Mouse (Mus musculus): ENCODE measurements around the gene Brd4. TPM values are rescaled to one million over a fixed set of nuclear protein-coding genes. Genes with fewer than 3 reads are reported as not detected.

The Brd4 gene
- 106 and 117 TPM in 2 replicates for polyA plus RNA-seq (2015; fragmentation: Nextera tagmentation; extraction: Ambion mirVana)

GRCm38 (mm10) chr17:32284262-32285137 is at the start of gene Brd4:
Brd4 (minus strand) TSS chr17:32284722.
- Histone ChIP-seq H3K36me3 (no peaks in the 10 kb centered on the region), H3K27ac (peak within 1 kb of the TSS; percentile 99), H3K9me3 (no peaks in the 10 kb centered on the region), H3K4me3 (peak within 1 kb of the TSS; percentile 97), H3K4me2 (peak within 1 kb of the TSS; percentile 74), H3K27me3 (no peaks in the 10 kb centered on the region), H3K4me1 (peaks cover 34% of the 10 kb centered on the region), H3K9ac (peak within 1 kb of the TSS; percentile 98)
- peak; percentile 82 for ATAC-seq (ENCODE audit: insufficient number of reproducible peaks, insufficient read depth, low FRiP score, low TSS enrichment, low read depth)
- WGBS, result under 1% methylated on average over 71 of the region's 100 CpGs

GRCm38 (mm10) chr17:32333675-32334303 is 49.3 kb upstream of the Brd4 start:
- H3K4me1 ChIP-seq, result no peaks in the 10 kb centered on the region
- no peak overlapping the region for H3K9ac ChIP-seq
- WGBS, result 88% methylated on average over 31 of the region's 31 CpGs
- H3K36me3 ChIP-seq, result peaks cover 88% of the 10 kb centered on the region
- no peak overlapping the region for H3K4me3 ChIP-seq
- peak; percentile 46; the same call in 1 of the 2 replicates for ATAC-seq (ENCODE audit: insufficient number of reproducible peaks, insufficient read depth, low FRiP score, low TSS enrichment, low read depth)
- no peak overlapping the region for H3K27ac ChIP-seq
- no peaks in the 10 kb centered on the region for H3K27me3 ChIP-seq
- no peaks in the 10 kb centered on the region for H3K9me3 ChIP-seq
- H3K4me2 ChIP-seq, result no peak overlapping the region

- Histone ChIP-seq H3K4me1 (no peaks in the 10 kb centered on the region), H3K27ac (no peak overlapping the region), H3K27me3 (no peaks in the 10 kb centered on the region), H3K4me3 (no peak overlapping the region), H3K9me3 (no peaks in the 10 kb centered on the region), H3K36me3 (peaks cover 63% of the 10 kb centered on the region), H3K4me2 (no peak overlapping the region), H3K9ac (no peak overlapping the region)
- ATAC-seq (ENCODE audit: insufficient number of reproducible peaks, insufficient read depth, low FRiP score, low TSS enrichment, low read depth), result no peak
These were observed 43.0 kb upstream of the Brd4 start for GRCm38 (mm10) chr17:32327501-32327900.

- Histone ChIP-seq H3K36me3 (peaks cover 35% of the 10 kb centered on the region), H3K4me2 (no peak overlapping the region), H3K4me3 (no peak overlapping the region), H3K27me3 (no peaks in the 10 kb centered on the region), H3K4me1 (peaks cover 16% of the 10 kb centered on the region), H3K9me3 (no peaks in the 10 kb centered on the region), H3K9ac (no peak overlapping the region), H3K27ac (no peak overlapping the region)
- WGBS, result 97% methylated on average over 1 of the region's 1 CpGs
- ATAC-seq (ENCODE audit: insufficient number of reproducible peaks, insufficient read depth, low FRiP score, low TSS enrichment, low read depth), result no peak
These were observed 38.3 kb upstream of the Brd4 start for GRCm38 (mm10) chr17:32322809-32323208.

GRCm38 (mm10) chr17:32321836-32322235 is 37.3 kb upstream of the Brd4 start:
- Histone ChIP-seq H3K4me1 (peaks cover 16% of the 10 kb centered on the region), H3K4me2 (peak overlapping the region; percentile 89), H3K36me3 (peaks cover 40% of the 10 kb centered on the region), H3K9ac (peak overlapping the region; percentile 86), H3K27me3 (no peaks in the 10 kb centered on the region), H3K4me3 (peak overlapping the region; percentile 88), H3K27ac (peak overlapping the region; percentile 89), H3K9me3 (no peaks in the 10 kb centered on the region)
- ATAC-seq (ENCODE audit: insufficient number of reproducible peaks, insufficient read depth, low FRiP score, low TSS enrichment, low read depth), result no peak
- 17% methylated on average over 6 of the region's 6 CpGs for WGBS

- Histone ChIP-seq H3K4me2 (peak overlapping the region; percentile 89), H3K27me3 (no peaks in the 10 kb centered on the region), H3K9ac (peak overlapping the region; percentile 86), H3K36me3 (peaks cover 40% of the 10 kb centered on the region), H3K27ac (peak overlapping the region; percentile 89), H3K9me3 (no peaks in the 10 kb centered on the region), H3K4me3 (peak overlapping the region; percentile 88), H3K4me1 (peaks cover 16% of the 10 kb centered on the region)
- ATAC-seq (ENCODE audit: insufficient number of reproducible peaks, insufficient read depth, low FRiP score, low TSS enrichment, low read depth), result peak; percentile 78
- WGBS, result under 1% methylated on average over 23 of the region's 23 CpGs
These were observed 36.8 kb upstream of the Brd4 start for GRCm38 (mm10) chr17:32321390-32321734.

- peaks cover 16% of the 10 kb centered on the region for H3K4me1 ChIP-seq
- ATAC-seq (ENCODE audit: insufficient number of reproducible peaks, insufficient read depth, low FRiP score, low TSS enrichment, low read depth), result peak; percentile 94
- under 1% methylated on average over 81 of the region's 83 CpGs for WGBS
- peak within 1 kb of the TSS; percentile 88 for H3K4me3 ChIP-seq
- no peaks in the 10 kb centered on the region for H3K27me3 ChIP-seq
- H3K27ac ChIP-seq, result peak within 1 kb of the TSS; percentile 96
- H3K4me2 ChIP-seq, result peak within 1 kb of the TSS; percentile 89
- peak within 1 kb of the TSS; percentile 90 for H3K9ac ChIP-seq
- H3K9me3 ChIP-seq, result no peaks in the 10 kb centered on the region
- H3K36me3 ChIP-seq, result peaks cover 40% of the 10 kb centered on the region
These were observed 36.3 kb upstream of the Brd4 start, which contains the start of gene Akap8 for GRCm38 (mm10) chr17:32320597-32321389. Akap8 (minus strand) TSS chr17:32321238.

GRCm38 (mm10) chr17:32319950-32320349 is 35.4 kb upstream of the Brd4 start:
- H3K4me1 ChIP-seq, result peaks cover 16% of the 10 kb centered on the region
- peak overlapping the region; percentile 88 for H3K4me3 ChIP-seq
- 0% methylated on average over 7 of the region's 7 CpGs for WGBS
- H3K9ac ChIP-seq, result peak overlapping the region; percentile 90
- ATAC-seq (ENCODE audit: insufficient number of reproducible peaks, insufficient read depth, low FRiP score, low TSS enrichment, low read depth), result no peak
- H3K27me3 ChIP-seq, result no peaks in the 10 kb centered on the region
- H3K4me2 ChIP-seq, result peak overlapping the region; percentile 89
- H3K9me3 ChIP-seq, result no peaks in the 10 kb centered on the region
- peaks cover 42% of the 10 kb centered on the region for H3K36me3 ChIP-seq
- H3K27ac ChIP-seq, result peak overlapping the region; percentile 96

- Histone ChIP-seq H3K4me3 (no peak overlapping the region), H3K9me3 (no peaks in the 10 kb centered on the region), H3K4me1 (peaks cover 16% of the 10 kb centered on the region), H3K4me2 (no peak overlapping the region), H3K36me3 (peaks cover 56% of the 10 kb centered on the region), H3K27me3 (no peaks in the 10 kb centered on the region), H3K27ac (no peak overlapping the region), H3K9ac (0 out of 2 replicates have a peak overlapping the region, but pooled peaks have one; percentile 12)
- ATAC-seq (ENCODE audit: insufficient number of reproducible peaks, insufficient read depth, low FRiP score, low TSS enrichment, low read depth), result no peak
- 90% methylated on average over 3 of the region's 3 CpGs for WGBS
These were observed 33.2 kb upstream of the Brd4 start for GRCm38 (mm10) chr17:32317708-32318107.

GRCm38 (mm10) chr17:32317032-32317431 is 32.5 kb upstream of the Brd4 start:
- no peak for ATAC-seq (ENCODE audit: insufficient number of reproducible peaks, insufficient read depth, low FRiP score, low TSS enrichment, low read depth)
- Histone ChIP-seq H3K9me3 (no peaks in the 10 kb centered on the region), H3K9ac (no peak overlapping the region), H3K36me3 (peaks cover 63% of the 10 kb centered on the region), H3K4me3 (no peak overlapping the region), H3K27me3 (no peaks in the 10 kb centered on the region), H3K4me1 (peaks cover 13% of the 10 kb centered on the region), H3K4me2 (no peak overlapping the region), H3K27ac (no peak overlapping the region)
- WGBS, result 91% methylated on average over 8 of the region's 8 CpGs

- H3K36me3 ChIP-seq, result peaks cover 78% of the 10 kb centered on the region
- 93% methylated on average over 5 of the region's 5 CpGs for WGBS
These were observed 31.0 kb upstream of the Brd4 start for GRCm38 (mm10) chr17:32315560-32315959.

More at GRCm38 (mm10) chr17:32315560-32315959, 31.0 kb upstream of the Brd4 start:
- Histone ChIP-seq H3K4me1 (peaks cover 9% of the 10 kb centered on the region), H3K27me3 (no peaks in the 10 kb centered on the region), H3K4me2 (no peak overlapping the region), H3K27ac (no peak overlapping the region), H3K9ac (no peak overlapping the region), H3K9me3 (no peaks in the 10 kb centered on the region), H3K4me3 (no peak overlapping the region)
- no peak for ATAC-seq (ENCODE audit: insufficient number of reproducible peaks, insufficient read depth, low FRiP score, low TSS enrichment, low read depth)
